Mouse (Mus musculus) liver, embryonic 11.5 days (tissue): ENCODE measurements at regions not wholly inside any gene's neighbourhood (a gene's known extent, or its start where the extent isn't known, plus 50 kb on each side); places are given as distances from the start of the nearest gene placed in this dataset.

ENCODE experiments used
- ATAC-seq: fragments of 200-750 bp; cut with Nextera tagmentation; replicated peaks from 2 replicates; pipeline ENCODE4 v1.8.0; 2017; ENCODE audit warnings: moderate number of reproducible peaks, mild to moderate bottlenecking, moderate TSS enrichment, moderate library complexity; ENCODE audit not compliant: low FRiP score
- DNase-seq: peaks from one replicate; pipeline ENCODE4 v3.0.0-alpha.2; 2017; ENCODE audit warnings: low spot score
- H3K27ac ChIP-seq: fragments of 300-500 bp; sonication (generic); 2 replicates; pipeline ENCODE4 v1.5.1; 2014; ENCODE audit warnings: mild to moderate bottlenecking, low read depth, low read length, control low read depth
- H3K27me3 ChIP-seq: fragments of 300-500 bp; sonication (generic); replicated peaks from 2 replicates; pipeline ENCODE4 v1.6.1; 2014; ENCODE audit warnings: low read length, mixed read lengths; ENCODE audit not compliant: control insufficient read depth, insufficient read depth
- H3K36me3 ChIP-seq: fragments of 300-500 bp; sonication (generic); 2 replicates; pipeline ENCODE4 v1.6.1; 2014; ENCODE audit warnings: mild to moderate bottlenecking, low read length, moderate library complexity, mixed read lengths; ENCODE audit not compliant: control insufficient read depth, insufficient read depth
- H3K4me1 ChIP-seq: fragments of 300-500 bp; sonication (generic); replicated peaks from 2 replicates; pipeline ENCODE4 v1.6.1; 2014; ENCODE audit warnings: low read length, mixed read lengths; ENCODE audit not compliant: control insufficient read depth, insufficient read depth
- H3K4me2 ChIP-seq: fragments of 300-500 bp; sonication (generic); 2 replicates; pipeline ENCODE4 v1.6.1; 2014; ENCODE audit warnings: mild to moderate bottlenecking, control low read depth, moderate library complexity
- H3K4me3 ChIP-seq: fragments of 300-500 bp; sonication (generic); 2 replicates; pipeline ENCODE4 v1.5.1; 2014; ENCODE audit warnings: low read depth, low read length, control low read depth
- H3K9ac ChIP-seq: fragments of 300-500 bp; sonication (generic); 2 replicates; pipeline ENCODE4 v1.6.1; 2014; ENCODE audit warnings: low read depth, low read length, control low read depth
- H3K9me3 ChIP-seq: fragments of 300-500 bp; sonication (generic); 2 replicates; pipeline ENCODE4 v1.6.1; 2016; ENCODE audit warnings: low read length, inconsistent platforms, mixed read lengths; ENCODE audit not compliant: control insufficient read depth
- WGBS: fragments of 180-500 bp; shearing (Covaris S2); extraction: QIAGEN DNeasy Blood & Tissue Kit; methylation state at CpG from one replicate; pipeline ENCODE4 v1.1.7; 2014; 5-methylcytosine and 5-hydroxymethylcytosine counted together

DNA sequence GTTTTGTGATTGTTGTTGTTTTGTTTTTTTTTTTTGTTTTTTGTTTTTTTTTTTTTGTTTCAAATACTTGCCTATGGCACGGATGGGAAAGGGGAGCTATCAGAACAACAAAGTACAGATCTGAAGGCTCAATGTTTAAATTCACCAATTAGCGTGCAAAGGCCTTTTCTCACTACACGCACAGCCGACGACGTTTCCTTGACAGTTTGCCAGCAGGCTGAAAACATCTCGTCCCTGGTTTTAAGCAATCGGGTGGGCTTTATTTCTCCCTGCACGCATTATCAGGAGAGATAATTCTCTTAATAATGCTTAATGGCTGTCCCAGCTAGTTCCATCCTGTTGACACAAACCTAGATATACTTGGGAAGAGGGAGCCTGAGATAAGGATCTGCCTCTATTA, 79.6 kb downstream of the Diras2 start:
- H3K4me2 ChIP-seq, result no peak overlapping the region
- no peaks in the 10 kb centered on the region; the same call in 1 of the 2 replicates for H3K27me3 ChIP-seq
- H3K9ac ChIP-seq, result no peak overlapping the region
- 76% methylated on average over 9 of the region's 9 CpGs for WGBS
- no peak overlapping the region for H3K27ac ChIP-seq
- H3K4me3 ChIP-seq, result no peak overlapping the region
- no peaks in the 10 kb centered on the region for H3K36me3 ChIP-seq
- ATAC-seq (no peak), DNase-seq (no peak)
- no peaks in the 10 kb centered on the region for H3K9me3 ChIP-seq
- H3K4me1 ChIP-seq, result no peaks in the 10 kb centered on the region

DNA sequence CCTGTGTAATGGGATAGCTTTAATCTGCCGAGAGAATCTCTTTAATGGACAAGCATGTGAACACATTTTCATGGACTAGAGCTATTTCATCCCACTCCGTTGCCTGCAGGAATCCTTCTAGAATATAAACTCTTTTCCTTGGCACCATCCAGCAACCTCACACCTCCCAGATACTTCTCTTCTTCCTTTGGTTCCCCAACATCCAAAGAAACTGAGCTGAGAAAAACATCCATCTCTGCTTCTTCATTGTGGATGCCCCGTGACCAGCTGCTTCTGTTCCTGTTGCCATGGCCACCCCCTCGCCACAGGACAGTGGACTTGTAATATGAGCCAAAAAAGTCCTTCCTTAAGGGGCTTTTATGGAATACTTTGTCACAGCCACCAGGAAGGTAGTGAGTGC, 78.8 kb downstream of the Diras2 start:
- no peaks in the 10 kb centered on the region for H3K9me3 ChIP-seq
- WGBS, result 67% methylated on average over 4 of the region's 4 CpGs
- DNase-seq (no peak), ATAC-seq (no peak)
- no peaks in the 10 kb centered on the region; the same call in 1 of the 2 replicates for H3K27me3 ChIP-seq
- H3K4me1 ChIP-seq, result no peaks in the 10 kb centered on the region
- no peak overlapping the region for H3K4me3 ChIP-seq
- no peak overlapping the region for H3K4me2 ChIP-seq
- no peak overlapping the region for H3K27ac ChIP-seq
- H3K9ac ChIP-seq, result no peak overlapping the region
- H3K36me3 ChIP-seq, result no peaks in the 10 kb centered on the region
